Mouse (Mus musculus): ENCODE measurements around the gene Adap1. TPM values are rescaled to one million over a fixed set of nuclear protein-coding genes. Genes with fewer than 3 reads are reported as not detected.

The Adap1 gene
- total and polyA plus RNA-seq, 3 experiments = 1.5 to 2.8 (median 1.7) TPM

- Histone ChIP-seq H3K27me3 (ENCODE audit: control insufficient read depth, insufficient read depth, low read length) (no peaks in the 10 kb centered on the region), H3K9ac (ENCODE audit: low read depth, low read length) (no peak overlapping the region), H3K4me1 (ENCODE audit: control insufficient read depth, insufficient read depth, low read length) (no peaks in the 10 kb centered on the region), H3K4me3 (no peak overlapping the region), H3K79me2 (replicated peaks; ENCODE audit: control insufficient read depth, insufficient read depth, low read length) (no peaks in the 10 kb centered on the region), H3K27ac (no peak overlapping the region), H3K36me3 (ENCODE audit: control insufficient read depth, insufficient read depth, low read length) (no peaks in the 10 kb centered on the region)
- WGBS = 35% methylated on average over 19 of the region's 19 CpGs
- TF ChIP-seq POLR2A (IDR thresholded peaks at IDR 0.05; ENCODE audit: insufficient read depth, low read depth, low read length) = no peak
- peak; percentile 60; the same call in 1 of the 2 replicates for TF ChIP-seq EP300 (IDR thresholded peaks at IDR 0.05; ENCODE audit: insufficient read depth, low read depth, low read length)
- peak; percentile 96 for TF ChIP-seq CTCF (IDR thresholded peaks at IDR 0.05)
- DNase-seq = peak; percentile 77 to 85
- intact Hi-C loops (cut with DNase I) = loop anchor here (2.0 kb wide), 2 partner anchors 19 to 73 kb away; no protein-coding TSS in a partner anchor
Measured at GRCm38 (mm10) chr5:139355235-139355772, 29.9 kb upstream of the Adap1 start.

- Histone ChIP-seq H3K4me1 (ENCODE audit: control insufficient read depth, insufficient read depth, low read length) (no peaks in the 10 kb centered on the region), H3K79me2 (replicated peaks; ENCODE audit: control insufficient read depth, insufficient read depth, low read length) (no peaks in the 10 kb centered on the region), H3K27ac (no peak overlapping the region), H3K27me3 (ENCODE audit: control insufficient read depth, insufficient read depth, low read length) (no peaks in the 10 kb centered on the region), H3K9ac (ENCODE audit: low read depth, low read length) (no peak overlapping the region), H3K4me3 (no peak overlapping the region), H3K36me3 (ENCODE audit: control insufficient read depth, insufficient read depth, low read length) (no peaks in the 10 kb centered on the region)
- DNase-seq = no peak
- WGBS = 85% methylated on average over 11 of the region's 11 CpGs
- intact Hi-C loops (cut with DNase I) = loop anchor here (2.0 kb wide), 2 partner anchors 17 to 71 kb away; no protein-coding TSS in a partner anchor
- TF ChIP-seq CTCF (IDR thresholded peaks at IDR 0.05) (no peak), EP300 (IDR thresholded peaks at IDR 0.05; ENCODE audit: insufficient read depth, low read depth, low read length) (no peak)
Measured at GRCm38 (mm10) chr5:139353946-139354345, 28.5 kb upstream of the Adap1 start.

- 61% methylated on average over 10 of the region's 10 CpGs for WGBS
- intact Hi-C loops (cut with DNase I) = no loop called here
- no peaks in the 10 kb centered on the region for H3K27me3 ChIP-seq (ENCODE audit: control insufficient read depth, insufficient read depth, low read length)
Measured at GRCm38 (mm10) chr5:139353496-139353895, 28.1 kb upstream of the Adap1 start.

GRCm38 (mm10) chr5:139352317-139352716 lies 26.9 kb upstream of the Adap1 start, which contains the start of gene Cyp2w1:
Gene Cyp2w1, plus strand, starts transcription at chr5:139352617.
- no peak within 1 kb of the TSS for H3K4me3 ChIP-seq
- H3K36me3 ChIP-seq (ENCODE audit: control insufficient read depth, insufficient read depth, low read length) = no peaks in the 10 kb centered on the region
- H3K4me1 ChIP-seq (ENCODE audit: control insufficient read depth, insufficient read depth, low read length) = no peaks in the 10 kb centered on the region
- intact Hi-C loops (cut with DNase I) = no loop called here
- no peaks in the 10 kb centered on the region for H3K79me2 ChIP-seq (replicated peaks; ENCODE audit: control insufficient read depth, insufficient read depth, low read length)
- TF ChIP-seq CTCF (IDR thresholded peaks at IDR 0.05) (no peak), POLR2A (IDR thresholded peaks at IDR 0.05; ENCODE audit: insufficient read depth, low read depth, low read length) (no peak), EP300 (IDR thresholded peaks at IDR 0.05; ENCODE audit: insufficient read depth, low read depth, low read length) (no peak)
- H3K9ac ChIP-seq (ENCODE audit: low read depth, low read length) = no peak within 1 kb of the TSS
- 52% methylated on average over 6 of the region's 6 CpGs for WGBS
- H3K27me3 ChIP-seq (ENCODE audit: control insufficient read depth, insufficient read depth, low read length) = no peaks in the 10 kb centered on the region
- no peak for DNase-seq
- no peak within 1 kb of the TSS for H3K27ac ChIP-seq

More at GRCm38 (mm10) chr5:139353496-139353895, 28.1 kb upstream of the Adap1 start:
- Histone ChIP-seq H3K4me1 (ENCODE audit: control insufficient read depth, insufficient read depth, low read length) (no peaks in the 10 kb centered on the region), H3K79me2 (replicated peaks; ENCODE audit: control insufficient read depth, insufficient read depth, low read length) (no peaks in the 10 kb centered on the region), H3K4me3 (no peak overlapping the region), H3K9ac (ENCODE audit: low read depth, low read length) (no peak overlapping the region), H3K27ac (no peak overlapping the region), H3K36me3 (ENCODE audit: control insufficient read depth, insufficient read depth, low read length) (no peaks in the 10 kb centered on the region)
- TF ChIP-seq EP300 (IDR thresholded peaks at IDR 0.05; ENCODE audit: insufficient read depth, low read depth, low read length) (no peak), CTCF (IDR thresholded peaks at IDR 0.05) (peak; percentile 51), POLR2A (IDR thresholded peaks at IDR 0.05; ENCODE audit: insufficient read depth, low read depth, low read length) (no peak)
- DNase-seq = no peak

GRCm38 (mm10) chr5:139351628-139352027 lies 26.2 kb upstream of the Adap1 start:
- TF ChIP-seq CTCF (IDR thresholded peaks at IDR 0.05) = no peak
- no peak for TF ChIP-seq EP300 (IDR thresholded peaks at IDR 0.05; ENCODE audit: insufficient read depth, low read depth, low read length)
- no peak for TF ChIP-seq POLR2A (IDR thresholded peaks at IDR 0.05; ENCODE audit: insufficient read depth, low read depth, low read length)
- H3K36me3 ChIP-seq (ENCODE audit: control insufficient read depth, insufficient read depth, low read length) = no peaks in the 10 kb centered on the region
- no peak for DNase-seq
- no peaks in the 10 kb centered on the region for H3K27me3 ChIP-seq (ENCODE audit: control insufficient read depth, insufficient read depth, low read length)
- H3K4me3 ChIP-seq = no peak overlapping the region
- intact Hi-C loops (cut with DNase I) = no loop called here
- H3K27ac ChIP-seq = no peak overlapping the region
- 51% methylated on average over 8 of the region's 8 CpGs for WGBS
- H3K9ac ChIP-seq (ENCODE audit: low read depth, low read length) = no peak overlapping the region
- H3K79me2 ChIP-seq (replicated peaks; ENCODE audit: control insufficient read depth, insufficient read depth, low read length) = no peaks in the 10 kb centered on the region
- no peaks in the 10 kb centered on the region for H3K4me1 ChIP-seq (ENCODE audit: control insufficient read depth, insufficient read depth, low read length)

GRCm38 (mm10) chr5:139351134-139351533 lies 25.7 kb upstream of the Adap1 start, which contains the start of gene Cox19:
Gene Cox19, minus strand, starts transcription at chr5:139351418.
- WGBS = 48% methylated on average over 5 of the region's 5 CpGs
- Histone ChIP-seq H3K27ac (no peak within 1 kb of the TSS), H3K4me1 (ENCODE audit: control insufficient read depth, insufficient read depth, low read length) (no peaks in the 10 kb centered on the region), H3K4me3 (no peak within 1 kb of the TSS), H3K36me3 (ENCODE audit: control insufficient read depth, insufficient read depth, low read length) (no peaks in the 10 kb centered on the region), H3K79me2 (replicated peaks; ENCODE audit: control insufficient read depth, insufficient read depth, low read length) (no peaks in the 10 kb centered on the region), H3K27me3 (ENCODE audit: control insufficient read depth, insufficient read depth, low read length) (no peaks in the 10 kb centered on the region), H3K9ac (ENCODE audit: low read depth, low read length) (no peak within 1 kb of the TSS)
- intact Hi-C loops (cut with DNase I) = no loop called here
- no peak for DNase-seq
- TF ChIP-seq EP300 (IDR thresholded peaks at IDR 0.05; ENCODE audit: insufficient read depth, low read depth, low read length) (no peak), CTCF (IDR thresholded peaks at IDR 0.05) (no peak), POLR2A (IDR thresholded peaks at IDR 0.05; ENCODE audit: insufficient read depth, low read depth, low read length) (no peak)

All from heart, adult 2 months (tissue).